Mouse (Mus musculus) hindlimb bud, embryonic 11.5 days (tissue): ENCODE measurements around the gene Ppp1r3g.
A peak's percentile ranks its signal among the peaks of the same experiment; 100 is the strongest.

Experiments
- DNase-seq: peaks from one replicate; pipeline ENCODE4 v3.0.0-alpha.2; 2012; ENCODE audit warnings: low read depth, low spot score; ENCODE audit errors: extremely low spot score

Ppp1r3g gene

GRCm38 (mm10) chr13:35994067-35994466 lies 35.4 kb downstream of the Ppp1r3g start:
- no peak for DNase-seq

DNA sequence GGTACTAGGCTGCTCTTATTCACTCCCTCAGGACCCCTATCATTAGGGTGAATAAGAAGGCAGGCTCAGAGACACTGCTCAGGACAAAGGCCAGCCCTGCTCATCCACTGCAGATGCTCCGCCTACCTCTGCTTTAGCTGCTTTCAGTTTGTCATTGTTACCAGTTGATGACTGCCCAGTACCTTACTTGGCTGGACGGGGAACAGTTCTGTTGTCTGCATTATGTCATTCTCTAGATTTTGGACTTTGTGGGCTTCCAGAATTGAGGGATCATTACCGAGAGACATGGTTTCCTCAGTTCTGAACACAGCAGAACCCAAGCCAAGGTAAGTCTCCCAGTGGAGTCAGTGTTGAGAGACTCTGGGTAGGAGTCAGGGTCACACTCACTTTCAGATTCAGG lies 36.6 kb downstream of the Ppp1r3g start:
- no peak for DNase-seq

GRCm38 (mm10) chr13:35995696-35996426 lies 37.2 kb downstream of the Ppp1r3g start:
- DNase-seq: no peak

DNA sequence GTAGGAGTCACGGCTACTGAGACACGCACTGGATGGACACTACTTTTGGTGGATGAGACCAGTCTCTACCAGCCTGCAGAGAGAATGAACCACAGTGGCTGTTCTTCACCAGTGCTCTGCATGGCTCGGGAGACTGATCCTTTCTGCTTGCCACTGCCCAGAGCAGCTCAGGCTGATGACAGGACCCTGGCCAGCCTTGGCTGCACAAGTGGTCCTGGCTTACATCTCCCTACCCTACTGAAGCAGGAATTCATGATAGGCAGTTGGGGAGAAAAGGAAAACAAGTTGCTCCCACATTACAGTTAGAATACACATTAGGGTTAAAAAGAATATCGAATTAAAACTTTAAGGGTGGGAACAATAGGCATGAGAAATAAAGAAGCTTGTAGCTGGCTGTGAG lies 39.0 kb downstream of the Ppp1r3g start:
- no peak for DNase-seq

GRCm38 (mm10) chr13:36000798-36001197 lies 42.2 kb downstream of the Ppp1r3g start:
- DNase-seq: no peak

DNA sequence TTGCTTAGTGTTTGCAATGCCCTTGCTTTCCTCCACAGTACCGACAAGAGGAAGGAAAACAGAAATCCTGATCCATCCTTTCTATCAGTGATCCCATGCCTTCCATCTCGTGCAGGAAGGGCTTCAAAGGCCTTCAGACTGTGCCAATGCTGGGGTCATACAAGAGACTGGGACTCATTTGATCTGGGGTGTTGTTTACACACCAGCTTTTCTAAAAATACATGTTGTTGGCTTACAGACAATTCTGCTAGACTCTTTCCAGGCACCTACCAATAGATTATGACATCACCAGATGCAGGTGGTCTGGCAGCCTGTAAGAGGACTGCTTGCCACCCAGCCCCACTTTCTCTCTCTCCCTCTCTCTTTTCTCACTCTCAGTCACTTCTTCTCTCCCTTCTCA lies 51.3 kb downstream of the Ppp1r3g start:
- DNase-seq: no peak

GRCm38 (mm10) chr13:36015636-36016035 lies 57.0 kb downstream of the Ppp1r3g start:
- no peak for DNase-seq

- DNase-seq: no peak
Measured at GRCm38 (mm10) chr13:36018017-36018416, 59.4 kb downstream of the Ppp1r3g start.

- peak; percentile 77 for DNase-seq
Measured at GRCm38 (mm10) chr13:36019309-36020274, 61.0 kb downstream of the Ppp1r3g start.
